Mouse (Mus musculus) layer of hippocampus, adult 8-10 months (tissue): ENCODE data around the gene Terb1. TPM values are rescaled to one million over a fixed set of nuclear protein-coding genes. Genes with fewer than 3 reads are reported as not detected.

Experiments used
- DNase-seq, 2 experiments: peaks; one replicate each; pipeline ENCODE4 v3.0.0; 2022; ENCODE audit warnings: low spot score in 2 of 2
- total RNA-seq, 4 experiments: library from RNA; stranded (reverse); gene quantifications; 2 replicates each; pipeline ENCODE4 v1.2.4; 2022

Terb1 gene
- total RNA-seq, 4 experiments from 2014 or later, result 0.65 to 0.80 (median 0.74) TPM

DNA sequence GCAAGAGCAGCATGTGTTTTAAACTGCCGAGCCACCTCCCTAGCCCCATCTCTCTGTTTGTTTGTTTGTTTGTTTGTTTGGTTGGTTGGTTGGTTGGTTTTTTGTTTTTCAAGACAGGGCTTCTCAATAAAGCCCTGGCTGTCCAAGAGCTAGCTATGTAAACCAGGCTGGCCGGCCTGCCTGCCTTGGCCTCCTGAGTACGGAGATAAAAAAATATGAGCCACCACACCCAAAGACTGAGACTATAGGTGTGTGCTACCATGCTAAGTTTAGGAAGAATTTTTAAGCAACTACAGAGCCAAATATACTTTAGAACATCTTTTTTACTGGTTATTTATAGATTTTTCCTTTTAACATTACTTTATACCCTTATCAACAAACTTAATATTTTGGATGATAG is 57.5 kb downstream of the Terb1 start:
- DNase-seq, result no peak

DNA sequence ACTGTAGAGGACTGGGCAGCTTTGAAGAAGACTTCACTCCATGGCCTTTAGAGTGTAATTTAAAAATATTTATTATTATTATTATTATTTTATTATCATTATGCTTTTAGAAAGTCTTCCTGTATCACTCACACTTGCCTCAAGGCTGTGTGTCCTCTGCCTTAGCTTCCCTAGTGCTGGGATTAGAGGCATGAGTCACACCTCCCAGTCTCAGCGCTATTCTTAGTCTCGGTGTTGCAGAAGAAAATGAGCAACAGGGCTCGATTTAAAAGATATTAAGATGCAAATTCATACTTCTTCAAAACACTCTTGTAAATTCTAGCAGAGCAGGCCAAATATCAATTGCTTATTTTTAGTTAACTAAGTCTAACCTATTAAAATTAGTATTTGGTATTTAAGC is 60.9 kb downstream of the Terb1 start:
- no peak for DNase-seq

DNA sequence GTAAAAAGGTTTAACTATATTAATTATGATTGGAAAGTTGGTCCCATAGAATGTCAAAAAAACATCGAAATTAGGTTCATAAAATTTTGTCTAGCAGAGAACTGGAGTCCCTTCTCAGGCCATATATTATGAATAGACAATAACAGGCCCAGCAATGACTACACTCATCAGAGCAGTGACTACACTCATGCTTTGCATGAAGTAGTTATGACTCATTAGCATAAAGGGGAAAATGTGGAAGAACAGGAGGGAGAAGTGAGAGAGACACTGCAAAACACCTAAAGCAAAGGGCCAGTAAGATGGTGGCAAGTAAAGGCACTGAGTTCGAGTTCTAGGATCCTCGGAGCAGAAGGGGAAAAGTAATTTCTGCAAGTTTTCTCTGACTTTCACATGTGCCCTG is 63.7 kb downstream of the Terb1 start:
- DNase-seq, result no peak

DNA sequence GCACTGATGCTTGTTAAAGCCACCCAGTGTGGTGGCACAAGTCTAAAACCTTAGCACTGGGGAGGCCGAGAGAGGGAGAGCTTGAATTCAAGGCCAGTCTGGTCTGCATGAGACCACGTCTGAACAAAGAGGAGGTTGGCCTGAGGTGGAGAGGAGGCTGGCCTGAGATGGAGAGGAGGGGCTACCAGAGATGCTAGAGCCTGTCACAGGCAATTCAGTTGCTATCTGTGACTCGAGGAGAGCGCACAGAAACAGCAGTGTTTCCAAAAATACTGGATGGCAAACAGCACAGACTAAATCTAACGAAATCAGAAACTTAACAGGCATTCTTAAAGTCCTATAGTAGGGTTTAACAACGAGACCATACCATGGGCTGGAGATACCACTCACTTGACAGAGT is 64.5 kb downstream of the Terb1 start:
- DNase-seq, result no peak

DNA sequence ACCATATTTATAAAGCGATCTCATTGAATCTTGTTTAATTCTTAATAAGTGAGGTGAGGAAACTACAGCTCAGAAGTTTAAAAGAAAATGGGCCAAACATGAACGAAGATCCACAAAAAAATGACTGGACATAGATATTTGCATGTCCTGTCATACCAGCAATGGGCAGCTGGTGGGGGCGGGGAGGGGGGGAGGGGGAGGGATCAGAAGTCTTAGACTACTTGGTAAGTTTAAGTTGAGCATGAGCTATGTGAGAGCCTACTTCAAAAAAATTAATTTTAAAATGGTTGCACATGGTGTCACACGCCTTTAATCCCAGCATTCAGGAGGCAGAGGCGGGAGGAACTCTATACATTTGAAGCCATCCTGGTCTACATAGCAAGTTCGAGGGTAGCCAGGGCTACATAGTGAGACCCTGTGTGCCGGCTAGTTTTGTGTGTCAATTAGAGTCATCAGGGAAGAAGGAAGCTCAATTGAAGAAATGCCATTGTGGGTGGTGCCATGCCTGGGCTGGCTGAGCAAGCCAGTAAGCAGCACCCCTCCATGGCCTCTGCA is 66.5 kb downstream of the Terb1 start:
- DNase-seq, result no peak

DNA sequence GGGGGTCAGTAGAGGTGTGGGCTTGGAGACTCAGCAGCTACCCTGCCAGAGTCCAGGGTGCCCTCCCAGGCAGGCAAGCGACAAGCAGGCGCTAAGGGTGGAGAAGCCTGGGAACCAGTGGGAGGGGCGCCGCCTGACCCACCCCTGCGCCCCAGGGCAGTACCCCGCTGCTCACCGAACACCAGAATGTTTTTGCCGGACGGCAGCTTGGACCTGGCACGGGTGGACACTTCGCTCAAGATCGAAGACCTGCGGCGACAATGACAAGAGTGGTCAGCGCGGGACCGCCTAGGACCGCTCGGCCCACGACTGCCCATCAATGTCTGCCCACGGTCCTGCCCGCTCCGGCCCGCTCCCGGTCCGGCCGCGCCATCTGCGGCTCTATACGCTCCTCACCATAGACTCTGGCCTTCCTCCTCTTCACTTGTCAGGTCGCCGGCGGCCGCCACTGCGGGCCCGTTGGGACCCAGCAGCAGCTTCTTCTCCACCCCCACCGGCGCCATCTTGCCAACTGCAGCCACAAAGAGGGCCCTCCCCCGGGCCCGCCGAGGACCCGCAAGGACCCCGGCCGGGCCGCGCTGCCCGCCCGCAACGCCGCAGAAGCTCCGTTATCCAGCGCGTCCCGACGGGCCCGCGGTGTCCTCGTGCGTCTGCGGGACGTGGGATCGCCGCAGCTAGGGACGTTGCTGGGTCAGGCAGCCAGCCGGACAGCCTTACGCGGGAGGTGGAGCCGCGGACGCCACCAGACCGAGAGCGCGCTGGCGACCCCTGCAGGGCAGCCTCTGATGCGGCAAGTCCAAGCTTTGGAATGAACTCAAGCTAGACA is 67.2 kb downstream of the Terb1 start, which contains the start of gene Dync1li2:
TSS of gene Dync1li2 (minus strand) at position 749 of the 826 bp plus-strand sequence.
- DNase-seq, result peak; percentile 73 to 92

DNA sequence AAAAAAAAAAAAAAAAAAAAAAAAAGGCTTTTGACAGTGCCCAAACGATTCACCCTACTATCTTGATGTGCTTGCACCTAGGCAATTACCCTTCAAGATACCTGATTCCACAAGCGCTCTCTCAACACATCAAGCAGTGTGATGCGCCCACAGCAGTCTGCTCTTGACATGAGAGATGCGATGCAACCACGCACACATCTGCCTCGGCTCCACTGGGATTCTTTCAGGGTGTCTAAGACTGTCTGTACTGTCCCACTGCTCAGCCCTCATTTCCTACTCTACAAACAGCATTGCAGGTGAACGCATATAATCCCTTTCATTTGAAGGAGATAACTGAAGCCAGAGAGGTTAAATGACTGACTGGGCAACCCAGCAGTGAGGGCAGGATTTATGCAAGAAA is 68.1 kb downstream of the Terb1 start:
- peak in 1 of 2 experiments; percentile 5 for DNase-seq

DNA sequence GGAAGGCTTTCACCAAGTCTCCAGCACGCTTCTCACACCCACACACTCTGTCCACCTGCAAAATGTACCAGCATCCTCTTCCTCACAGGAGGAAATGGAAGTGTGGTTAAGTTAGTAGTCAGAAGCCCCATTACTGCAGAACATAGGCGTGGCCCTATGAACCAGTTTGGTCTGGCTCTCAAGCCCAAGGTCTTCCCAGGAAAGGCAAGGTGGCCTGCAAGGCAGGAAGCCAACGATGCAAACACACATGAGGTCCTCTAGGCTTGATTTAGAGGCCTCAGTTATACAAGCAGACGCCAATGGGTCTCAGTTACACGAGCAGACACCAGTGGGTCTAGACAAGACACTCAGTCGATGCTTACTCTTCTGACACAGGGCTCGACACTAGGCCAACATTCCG is 70.2 kb downstream of the Terb1 start:
- DNase-seq, result peak in 1 of 2 experiments; percentile 2

DNA sequence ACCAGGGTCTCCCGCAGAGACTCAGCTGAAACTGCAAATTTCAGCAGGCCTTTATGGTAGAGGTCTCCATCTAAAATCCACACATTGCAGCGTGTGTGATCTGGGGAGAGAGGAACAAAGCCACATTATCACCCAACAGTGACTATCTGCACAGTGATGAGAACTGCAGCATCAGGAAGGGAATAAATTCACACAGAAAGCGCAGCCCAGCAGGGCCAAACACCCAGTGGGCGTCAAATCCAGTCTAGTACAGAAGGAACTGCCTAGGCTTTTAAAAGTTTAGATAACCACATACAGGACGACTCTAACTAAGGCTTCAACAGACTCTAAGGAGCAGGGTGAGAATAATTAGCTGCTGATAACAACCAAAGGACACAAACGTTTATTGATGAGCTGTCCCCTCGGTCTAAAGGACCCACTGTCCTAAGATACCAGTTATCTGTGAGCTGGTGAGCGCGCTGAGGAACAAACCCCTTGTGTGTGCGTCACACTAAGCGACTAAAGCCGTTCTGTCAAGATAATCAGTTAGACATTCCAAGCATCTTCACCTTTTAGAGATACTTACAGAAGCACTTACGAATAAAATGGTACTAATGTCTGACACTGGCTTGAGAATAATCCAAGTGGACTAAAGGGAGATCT is 72.1 kb downstream of the Terb1 start:
- DNase-seq, result peak in 1 of 2 experiments; percentile 49

DNA sequence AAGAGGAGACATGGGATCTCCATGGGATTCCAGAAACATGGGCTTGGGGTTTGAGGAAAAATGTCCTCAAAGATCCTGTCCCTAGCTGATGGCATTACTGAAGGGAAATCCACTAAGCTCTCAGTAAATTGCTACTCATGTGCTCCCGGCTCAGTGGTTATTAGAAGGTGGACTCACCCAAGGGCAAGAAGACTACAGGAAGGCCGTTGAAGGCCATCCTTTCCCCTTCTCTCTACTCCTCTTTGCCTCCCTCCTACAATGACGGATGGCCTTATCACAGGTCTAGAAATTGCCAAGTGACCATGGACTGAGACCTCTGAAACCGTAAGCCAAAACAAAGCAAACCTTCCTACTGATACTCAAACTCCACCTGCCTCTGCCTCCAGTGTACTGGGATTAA is 73.1 kb downstream of the Terb1 start:
- DNase-seq, result peak in 1 of 2 experiments; percentile 5

DNA sequence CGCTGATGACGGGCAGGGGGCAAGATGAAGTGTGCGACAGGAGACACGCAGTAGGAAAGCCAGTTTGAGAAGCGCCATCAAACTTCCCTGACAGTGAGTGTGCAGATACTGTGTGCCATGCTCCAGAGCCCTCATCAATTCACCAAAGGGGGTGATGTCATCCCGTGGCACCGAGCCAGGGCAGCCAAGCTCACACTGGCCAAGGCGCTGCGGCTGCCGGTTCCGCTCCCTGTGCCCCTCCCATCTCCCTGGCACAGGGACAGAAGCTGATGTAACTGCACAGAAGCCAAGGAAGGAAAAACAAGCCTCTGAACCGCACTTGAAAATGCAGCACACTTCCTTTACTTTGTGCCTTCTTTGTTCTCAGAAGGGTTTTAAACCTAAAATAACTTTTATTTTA is 73.7 kb downstream of the Terb1 start:
- peak; percentile 96 to 99 for DNase-seq

DNA sequence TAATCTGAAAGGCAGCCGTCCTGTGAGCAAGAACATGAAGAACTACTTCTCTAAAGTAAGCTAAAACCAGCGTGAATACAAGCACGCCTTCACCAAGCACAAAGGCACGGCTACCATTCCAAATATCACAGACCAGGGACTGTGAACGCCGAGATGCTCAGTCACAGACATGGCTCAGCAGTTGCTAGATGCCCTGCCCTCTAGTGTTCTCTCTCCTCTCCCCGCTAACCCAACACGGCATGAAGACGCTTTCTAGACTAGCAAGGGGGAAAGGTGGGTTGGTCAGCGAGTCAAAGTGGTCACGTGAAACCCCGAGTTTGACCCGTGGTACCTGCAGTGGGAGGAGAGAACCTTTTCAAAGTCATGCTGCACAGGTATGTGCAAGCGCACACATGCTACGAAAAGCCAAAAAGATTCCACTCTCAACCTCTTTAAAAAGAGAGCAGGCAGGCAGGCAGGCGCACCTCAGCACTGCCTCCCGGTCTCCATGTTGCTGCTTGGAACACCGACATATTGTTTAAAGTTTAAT is 74.8 kb downstream of the Terb1 start:
- no peak for DNase-seq

DNA sequence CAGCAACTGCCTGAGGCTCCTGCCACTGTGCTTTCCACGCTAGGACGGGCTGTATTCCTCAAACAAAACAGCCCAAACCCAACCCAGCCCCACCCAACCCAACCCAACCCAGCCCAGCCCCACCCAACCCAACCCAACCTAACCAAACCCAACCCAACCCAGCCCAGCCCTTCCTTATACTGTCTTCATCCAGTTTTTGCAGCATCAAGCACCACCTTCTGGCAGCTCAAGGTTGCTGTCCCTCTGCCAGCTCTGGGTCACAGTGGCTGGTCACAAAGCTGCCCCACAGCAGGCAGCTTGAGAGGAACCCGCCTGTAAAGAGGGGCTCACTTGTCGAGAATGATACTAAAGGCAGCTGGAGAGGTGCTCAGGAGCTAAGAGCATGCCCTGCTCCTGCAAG is 75.4 kb downstream of the Terb1 start:
- DNase-seq, result no peak

DNA sequence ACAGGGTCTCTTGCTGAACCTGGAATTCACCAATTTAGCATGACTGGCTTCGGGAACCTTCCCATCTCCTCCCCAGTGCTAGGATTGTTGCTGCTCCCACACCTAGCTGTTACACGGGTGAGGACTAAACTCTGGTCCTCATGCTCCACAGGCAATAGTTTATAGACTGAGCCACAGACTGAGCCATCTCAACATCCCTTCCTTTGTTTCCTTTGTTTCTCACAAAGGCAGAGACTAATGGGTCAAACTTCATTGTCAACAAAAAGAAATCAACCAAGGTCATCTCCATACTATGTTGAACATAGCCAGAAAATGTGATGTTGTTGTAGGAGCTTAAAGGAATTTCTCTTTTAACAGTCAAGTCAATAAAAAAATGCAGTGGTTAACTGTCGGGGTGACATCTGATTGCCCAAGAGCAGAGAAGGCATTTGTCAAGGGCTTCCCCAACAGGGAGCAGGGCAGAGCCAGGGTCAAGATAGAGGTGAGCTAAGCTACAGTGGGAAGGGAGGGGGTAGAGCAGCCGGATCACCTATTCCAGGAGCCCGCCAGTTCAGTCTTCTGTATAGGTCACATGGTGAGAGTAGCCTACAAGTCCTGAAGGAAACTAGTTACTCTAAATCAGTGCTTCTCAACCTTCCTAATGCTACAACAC is 76.4 kb downstream of the Terb1 start:
- DNase-seq, result no peak

DNA sequence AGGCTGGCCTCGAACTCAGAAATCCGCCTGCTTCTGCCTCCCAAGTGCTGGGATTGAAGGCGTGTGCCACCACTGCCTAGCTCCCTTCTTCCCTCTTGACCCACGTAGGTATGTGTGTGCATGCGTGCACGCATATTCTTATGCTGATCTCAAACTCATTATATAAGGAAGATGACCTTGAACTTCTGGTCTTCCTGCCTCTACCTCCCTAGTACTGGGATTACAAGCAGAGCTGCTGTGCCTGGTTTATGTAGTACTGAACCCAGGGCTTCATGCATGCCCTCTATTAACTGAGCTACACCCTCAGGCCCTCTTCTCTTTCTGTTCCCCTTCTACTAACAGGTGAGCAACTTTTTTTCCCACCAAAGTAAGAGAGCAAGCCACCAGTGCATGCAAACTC is 77.1 kb downstream of the Terb1 start:
- no peak for DNase-seq

DNA sequence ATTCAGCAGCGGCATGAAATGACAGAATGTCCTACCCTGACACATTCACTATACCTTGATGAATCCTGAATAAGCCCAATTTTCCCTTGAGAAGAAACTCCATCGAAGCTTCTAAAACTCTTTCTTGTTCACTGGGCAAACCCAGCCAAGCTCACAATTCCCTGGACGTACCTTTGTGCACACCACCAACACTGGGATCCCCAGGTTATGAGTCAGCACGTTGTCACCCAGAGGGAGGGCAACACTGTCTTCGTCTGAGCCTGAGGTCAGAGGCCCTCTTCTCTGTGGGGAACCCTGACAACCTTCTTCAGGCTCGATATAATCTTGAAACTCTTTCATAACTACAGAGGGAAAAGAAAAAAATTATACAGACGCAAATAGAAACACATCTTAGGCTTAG is 79.5 kb downstream of the Terb1 start:
- DNase-seq, result no peak

DNA sequence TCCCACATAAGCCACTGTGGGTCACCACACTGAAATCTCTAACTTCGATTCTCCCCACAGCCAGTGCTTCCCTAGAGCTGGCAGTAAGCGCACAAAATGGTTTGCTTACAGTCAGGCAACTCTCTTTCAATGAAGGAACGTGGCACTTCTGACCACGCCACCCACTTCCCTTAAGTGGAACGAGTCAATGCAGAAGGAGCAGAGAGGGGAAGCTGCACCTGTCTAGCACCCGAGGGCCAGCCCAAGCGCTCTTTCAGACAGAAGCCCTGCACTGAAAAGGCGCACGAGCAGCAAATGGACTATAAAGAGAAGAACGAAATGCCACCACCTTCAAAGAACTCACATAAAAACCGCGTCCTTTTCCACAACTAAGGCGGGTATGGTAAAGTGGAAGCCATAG is 82.0 kb downstream of the Terb1 start:
- DNase-seq, result no peak

DNA sequence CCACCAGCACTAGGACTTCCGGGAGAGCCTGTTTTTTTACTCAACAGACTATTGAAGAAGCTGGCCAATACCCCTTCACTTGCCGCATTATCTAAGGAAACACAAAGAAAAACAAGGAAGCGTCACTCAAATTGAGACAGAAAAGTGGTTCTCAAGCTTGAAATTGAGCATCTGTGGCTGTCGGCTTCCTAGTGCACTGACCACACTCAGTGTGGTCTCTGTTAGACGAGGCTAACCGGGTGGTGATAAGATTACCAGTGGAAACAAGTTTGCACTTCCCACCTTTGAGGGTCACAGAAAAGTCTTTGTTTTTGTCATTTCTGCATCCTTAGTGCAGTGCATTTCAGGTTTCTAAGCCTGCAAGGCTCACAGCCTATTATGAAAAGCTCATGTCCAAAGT is 87.4 kb downstream of the Terb1 start:
- no peak for DNase-seq

DNA sequence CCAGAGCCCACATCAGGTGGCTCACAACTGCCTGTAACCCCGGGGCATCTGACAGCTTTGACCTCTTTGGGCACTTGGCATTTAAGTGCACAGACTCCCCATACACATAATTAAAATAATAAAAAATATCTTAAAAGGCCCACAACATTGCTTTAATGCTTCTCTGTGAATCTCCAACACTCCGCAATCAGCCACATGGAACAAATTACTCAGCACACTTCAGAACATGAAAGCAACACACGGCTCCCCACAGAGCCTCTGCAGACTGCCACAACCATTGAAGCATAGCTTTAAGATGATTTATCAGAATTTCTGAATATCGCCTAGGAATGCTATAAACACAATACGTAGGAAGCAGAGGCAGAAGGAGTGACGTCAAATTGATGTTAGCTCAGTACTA is 93.7 kb downstream of the Terb1 start:
- no peak for DNase-seq

DNA sequence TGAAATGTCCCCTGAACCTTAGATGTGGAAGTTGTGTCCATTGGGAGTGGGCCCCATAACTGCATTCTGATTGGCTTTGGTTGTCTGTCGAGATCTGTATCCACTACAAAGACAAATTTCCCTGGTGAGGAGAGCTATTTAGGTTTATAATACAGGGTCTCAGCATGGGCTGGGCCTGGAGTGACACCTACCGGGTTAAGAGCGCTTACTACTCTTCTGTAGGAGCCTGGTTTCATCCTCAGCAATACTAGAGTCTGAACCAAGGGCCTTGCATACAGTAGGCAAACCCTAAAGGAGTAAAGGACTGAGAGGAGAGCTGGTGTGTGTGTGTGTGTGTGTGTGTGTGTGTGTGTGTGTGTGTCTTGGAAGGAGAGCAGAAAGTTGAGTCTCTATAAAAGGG is 95.5 kb downstream of the Terb1 start:
- DNase-seq, result no peak

DNA sequence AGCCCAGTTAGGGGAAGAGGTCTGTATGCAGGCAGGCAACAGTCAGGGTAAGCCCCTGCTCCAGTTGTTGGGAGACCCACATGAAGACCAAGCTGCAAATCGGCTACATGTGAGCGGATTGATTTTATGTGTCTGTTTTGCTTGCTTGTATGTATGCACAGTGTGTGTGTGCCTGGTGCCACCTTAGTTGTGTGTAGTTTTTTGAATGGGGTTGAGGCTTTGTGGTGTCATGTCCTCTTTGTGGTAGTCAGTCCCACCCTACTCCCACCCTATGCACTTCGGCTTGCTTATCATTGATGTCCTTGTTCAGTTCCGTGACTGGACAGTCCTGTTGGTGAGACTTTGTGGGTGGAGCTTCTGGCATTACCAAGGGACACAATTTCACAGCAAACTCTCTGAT is 95.9 kb downstream of the Terb1 start:
- DNase-seq, result no peak
